Mouse (Mus musculus): ENCODE measurements at regions not wholly inside any gene's neighbourhood (a gene's known extent, or its start where the extent isn't known, plus 50 kb on each side); places are given as distances from the start of the nearest gene placed in this dataset.

GRCm38 (mm10) chr5:64401737-64402136 is 245.6 kb downstream of the Tbc1d1 start:
- intact Hi-C loops (cut with DNase I) = no loop called here
- no peak for DNase-seq (ENCODE audit: low spot score in 2 of 2)

GRCm38 (mm10) chr5:64403077-64403981 is 247.2 kb downstream of the Tbc1d1 start:
- DNase-seq (ENCODE audit: low spot score in 2 of 2) = no peak
- intact Hi-C loops (cut with DNase I) = no loop called here

- intact Hi-C loops (cut with DNase I) = no loop called here
These were observed 247.9 kb downstream of the Tbc1d1 start for GRCm38 (mm10) chr5:64403982-64404345.

GRCm38 (mm10) chr5:64404512-64404911 is 248.4 kb downstream of the Tbc1d1 start:
- no peak for DNase-seq (ENCODE audit: low spot score in 2 of 2)
- intact Hi-C loops (cut with DNase I) = no loop called here

More at GRCm38 (mm10) chr5:64403982-64404345, 247.9 kb downstream of the Tbc1d1 start:
- no peak for DNase-seq (ENCODE audit: low spot score in 2 of 2)

GRCm38 (mm10) chr5:64408938-64409337 is 252.8 kb downstream of the Tbc1d1 start:
- intact Hi-C loops (cut with DNase I) = no loop called here
- DNase-seq (ENCODE audit: low spot score in 2 of 2) = no peak

- intact Hi-C loops (cut with DNase I) = no loop called here
- DNase-seq (ENCODE audit: low spot score in 2 of 2) = no peak
These were observed 254.5 kb downstream of the Tbc1d1 start for GRCm38 (mm10) chr5:64410621-64411020.

GRCm38 (mm10) chr5:64414519-64414918 is 258.4 kb downstream of the Tbc1d1 start:
- DNase-seq (ENCODE audit: low spot score in 2 of 2) = no peak
- intact Hi-C loops (cut with DNase I) = no loop called here

GRCm38 (mm10) chr5:64419395-64419794 is 263.3 kb downstream of the Tbc1d1 start:
- DNase-seq (ENCODE audit: low spot score in 2 of 2) = no peak
- intact Hi-C loops (cut with DNase I) = no loop called here

GRCm38 (mm10) chr5:64422787-64423587 is 266.9 kb downstream of the Tbc1d1 start:
- no peak for DNase-seq (ENCODE audit: low spot score in 2 of 2)
- intact Hi-C loops (cut with DNase I) = no loop called here

GRCm38 (mm10) chr5:64428822-64429221 is 272.7 kb downstream of the Tbc1d1 start:
- intact Hi-C loops (cut with DNase I) = no loop called here
- no peak for DNase-seq (ENCODE audit: low spot score in 2 of 2)

- no peak for DNase-seq (ENCODE audit: low spot score in 2 of 2)
These were observed 274.4 kb downstream of the Tbc1d1 start for GRCm38 (mm10) chr5:64430501-64430900.

GRCm38 (mm10) chr5:64431624-64432023 is 275.5 kb downstream of the Tbc1d1 start:
- intact Hi-C loops (cut with DNase I) = no loop called here
- DNase-seq (ENCODE audit: low spot score in 2 of 2) = no peak

More at GRCm38 (mm10) chr5:64430501-64430900, 274.4 kb downstream of the Tbc1d1 start:
- intact Hi-C loops (cut with DNase I) = no loop called here

GRCm38 (mm10) chr5:64433786-64434185 is 277.7 kb downstream of the Tbc1d1 start:
- intact Hi-C loops (cut with DNase I) = no loop called here

GRCm38 (mm10) chr5:64435491-64435890 is 279.4 kb downstream of the Tbc1d1 start:
- no peak for DNase-seq (ENCODE audit: low spot score in 2 of 2)
- intact Hi-C loops (cut with DNase I) = no loop called here

More at GRCm38 (mm10) chr5:64433786-64434185, 277.7 kb downstream of the Tbc1d1 start:
- no peak for DNase-seq (ENCODE audit: low spot score in 2 of 2)

- no peak for DNase-seq (ENCODE audit: low spot score in 2 of 2)
- intact Hi-C loops (cut with DNase I) = no loop called here
These were observed 279.9 kb downstream of the Tbc1d1 start for GRCm38 (mm10) chr5:64435958-64436357.

GRCm38 (mm10) chr5:64437720-64438119 is 281.6 kb downstream of the Tbc1d1 start:
- DNase-seq (ENCODE audit: low spot score in 2 of 2) = no peak
- intact Hi-C loops (cut with DNase I) = no loop called here

GRCm38 (mm10) chr5:64438446-64439134 is 282.5 kb downstream of the Tbc1d1 start:
- DNase-seq (ENCODE audit: low spot score in 2 of 2) = no peak
- intact Hi-C loops (cut with DNase I) = no loop called here

GRCm38 (mm10) chr5:64447847-64448246 is 291.7 kb downstream of the Tbc1d1 start:
- intact Hi-C loops (cut with DNase I) = no loop called here
- DNase-seq (ENCODE audit: low spot score in 2 of 2) = no peak

GRCm38 (mm10) chr5:64452668-64453334 is 296.7 kb downstream of the Tbc1d1 start:
- intact Hi-C loops (cut with DNase I) = no loop called here
- DNase-seq (ENCODE audit: low spot score in 2 of 2) = no peak

Measured in left cerebral cortex, postnatal 36 days (tissue).